Mouse (Mus musculus) kidney, embryonic 14.5 days (tissue): ENCODE measurements around the gene Xylb. TPM values are rescaled to one million over a fixed set of nuclear protein-coding genes. Genes with fewer than 3 reads are reported as not detected.

Experiments
- polyA plus RNA-seq: library from polyadenylated mRNA; unstranded; fragments of >200 nt; fragmentation: Nextera tagmentation; extraction: Ambion mirVana; gene quantifications from 2 replicates; pipeline ENCODE4 v1.2.1, GENCODE M21; 2014

Xylb gene
- polyA plus RNA-seq, 1 experiment from 2014 or later: 17.9 TPM

Other genes starting within 250 kb of the Xylb start
- gene Acaa1b, start 200.3 kb upstream of the Xylb start, polyA plus RNA-seq: 8.1 and 13.5 TPM in 2 replicates
- gene Gm47289, start 198.2 kb upstream of the Xylb start, polyA plus RNA-seq: not detected in 2 replicates
- 0.44 and 0.93 TPM in 2 replicates for gene Slc22a13, start 148.3 kb upstream of the Xylb start, polyA plus RNA-seq
- gene Oxsr1, start 35.0 kb upstream of the Xylb start, polyA plus RNA-seq: 11.9 and 18.9 TPM in 2 replicates
- gene Acaa1a, start 17.7 kb upstream of the Xylb start, polyA plus RNA-seq: 74.5 and 87.7 TPM in 2 replicates
- gene Myd88, start 16.0 kb upstream of the Xylb start, polyA plus RNA-seq: 17.5 and 21.3 TPM in 2 replicates
- not detected in 2 replicates for gene Slc22a14, start 8.2 kb downstream of the Xylb start, polyA plus RNA-seq
- gene Acvr2b, start 44.7 kb downstream of the Xylb start, polyA plus RNA-seq: 57.4 and 67.0 TPM in 2 replicates
- gene Exog, start 87.6 kb downstream of the Xylb start, polyA plus RNA-seq: 21.4 and 27.8 TPM in 2 replicates
- gene Scn5a, start 221.6 kb downstream of the Xylb start, polyA plus RNA-seq: 0.03 and 0.27 TPM in 2 replicates